Mouse (Mus musculus): ENCODE measurements around the gene Nmt2.

GRCm38 (mm10) chr2:3276106-3276505, 7.9 kb upstream of the Nmt2 start:
- TF ChIP-seq POLR2A (IDR thresholded peaks at IDR 0.05; ENCODE audit: control insufficient read depth, low read depth, low read length) (no peak), CTCF (IDR thresholded peaks at IDR 0.05; ENCODE audit: control insufficient read depth, insufficient read depth, insufficient replicate concordance, low read depth, low read length) (no peak)
